Mouse (Mus musculus) forebrain, embryonic 10.5 days (tissue): ENCODE measurements around the gene Disp3. TPM values are rescaled to one million over a fixed set of nuclear protein-coding genes. Genes with fewer than 3 reads are reported as not detected.

ENCODE experiments used
- DNase-seq: peaks from one replicate; pipeline ENCODE4 v3.0.0-alpha.2; 2017; ENCODE audit warnings: low spot score; ENCODE audit errors: extremely low spot score
- H3K27ac ChIP-seq: fragments of 300-500 bp; sonication (generic); 2 replicates; pipeline ENCODE4 v1.5.1; 2016; ENCODE audit warnings: mild to moderate bottlenecking
- H3K27me3 ChIP-seq: fragments of 300-500 bp; sonication (generic); 2 replicates; pipeline ENCODE4 v1.6.1; 2016; ENCODE audit warnings: mild to moderate bottlenecking; ENCODE audit not compliant: poor library complexity, severe bottlenecking
- H3K36me3 ChIP-seq: fragments of 300-500 bp; sonication (generic); replicated peaks from 2 replicates; pipeline ENCODE4 v1.6.1; 2016; ENCODE audit warnings: mild to moderate bottlenecking, moderate library complexity
- H3K4me1 ChIP-seq: fragments of 300-500 bp; sonication (generic); 2 replicates; pipeline ENCODE4 v1.6.1; 2016
- H3K4me3 ChIP-seq: fragments of 300-500 bp; sonication (generic); 2 replicates; pipeline ENCODE4 v1.5.1; 2016; ENCODE audit warnings: mild to moderate bottlenecking, moderate library complexity
- H3K9me3 ChIP-seq: fragments of 300-500 bp; sonication (generic); 2 replicates; pipeline ENCODE4 v1.6.1; 2016; ENCODE audit warnings: mild to moderate bottlenecking, moderate library complexity
- WGBS: fragments of 180-500 bp; shearing (Covaris S2); methylation state at CpG from one replicate; pipeline ENCODE4 v1.1.7; 2016; 5-methylcytosine and 5-hydroxymethylcytosine counted together
- polyA plus RNA-seq: library from polyadenylated mRNA; unstranded; fragments of >200 nt; fragmentation: Nextera tagmentation; extraction: Ambion mirVana; gene quantifications from 2 replicates; pipeline ENCODE4 v1.2.1, GENCODE M21; 2016

Gene Disp3
- 1.2 and 2.1 TPM in 2 replicates for polyA plus RNA-seq

GRCm38 (mm10) chr4:148287476-148288054, at the start of gene Disp3:
Gene Disp3, minus strand, starts transcription at chr4:148287965.
- Histone ChIP-seq H3K9me3 (no peaks in the 10 kb centered on the region), H3K36me3 (no peaks in the 10 kb centered on the region), H3K4me1 (peaks cover 70% of the 10 kb centered on the region), H3K27ac (peak within 1 kb of the TSS; percentile 85), H3K4me3 (peak within 1 kb of the TSS; percentile 61), H3K27me3 (peaks cover 56% of the 10 kb centered on the region)
- DNase-seq: no peak
- under 1% methylated on average over 54 of the region's 54 CpGs for WGBS

- Histone ChIP-seq H3K27me3 (peaks cover 16% of the 10 kb centered on the region), H3K9me3 (no peaks in the 10 kb centered on the region), H3K36me3 (no peaks in the 10 kb centered on the region), H3K4me3 (no peak overlapping the region), H3K4me1 (peaks cover 33% of the 10 kb centered on the region), H3K27ac (no peak overlapping the region)
- 86% methylated on average over 2 of the region's 2 CpGs for WGBS
- no peak for DNase-seq
These were observed 42.5 kb upstream of the Disp3 start for GRCm38 (mm10) chr4:148330269-148330668.

- Histone ChIP-seq H3K4me1 (peaks cover 41% of the 10 kb centered on the region), H3K36me3 (no peaks in the 10 kb centered on the region), H3K27ac (no peak overlapping the region), H3K4me3 (no peak overlapping the region), H3K9me3 (no peaks in the 10 kb centered on the region), H3K27me3 (peaks cover 21% of the 10 kb centered on the region)
- DNase-seq: no peak
- WGBS: 52% methylated on average over 11 of the region's 11 CpGs
These were observed 41.7 kb upstream of the Disp3 start for GRCm38 (mm10) chr4:148329431-148329830.

GRCm38 (mm10) chr4:148328237-148328636, 40.5 kb upstream of the Disp3 start:
- H3K9me3 ChIP-seq: no peaks in the 10 kb centered on the region
- 0 out of 2 replicates have a peak overlapping the region, but pooled peaks have one; percentile 22 for H3K27ac ChIP-seq
- WGBS: 91% methylated on average over 1 of the region's 1 CpGs

GRCm38 (mm10) chr4:148327266-148327997, 39.7 kb upstream of the Disp3 start:
- Histone ChIP-seq H3K27me3 (peaks cover 32% of the 10 kb centered on the region), H3K27ac (peak overlapping the region; percentile 62; the same call in 1 of the 2 replicates), H3K9me3 (no peaks in the 10 kb centered on the region), H3K4me3 (peak overlapping the region; percentile 36), H3K4me1 (peaks cover 59% of the 10 kb centered on the region), H3K36me3 (no peaks in the 10 kb centered on the region)
- DNase-seq: peak; percentile 57
- WGBS: 11% methylated on average over 19 of the region's 19 CpGs

More at GRCm38 (mm10) chr4:148328237-148328636, 40.5 kb upstream of the Disp3 start:
- H3K36me3 ChIP-seq: no peaks in the 10 kb centered on the region
- no peak for DNase-seq
- peaks cover 26% of the 10 kb centered on the region for H3K27me3 ChIP-seq
- H3K4me3 ChIP-seq: no peak overlapping the region
- peaks cover 51% of the 10 kb centered on the region for H3K4me1 ChIP-seq

- H3K4me3 ChIP-seq: peak overlapping the region; percentile 36; the same call in 1 of the 2 replicates
- no peaks in the 10 kb centered on the region for H3K36me3 ChIP-seq
- peaks cover 65% of the 10 kb centered on the region for H3K4me1 ChIP-seq
- H3K27me3 ChIP-seq: peaks cover 39% of the 10 kb centered on the region
- H3K27ac ChIP-seq: peak overlapping the region; percentile 62; the same call in 1 of the 2 replicates
- no peaks in the 10 kb centered on the region for H3K9me3 ChIP-seq
- DNase-seq: no peak
- 59% methylated on average over 8 of the region's 8 CpGs for WGBS
These were observed 39.0 kb upstream of the Disp3 start for GRCm38 (mm10) chr4:148326791-148327190.

- no peak overlapping the region for H3K4me3 ChIP-seq
- WGBS: 92% methylated on average over 3 of the region's 3 CpGs
- no peaks in the 10 kb centered on the region for H3K36me3 ChIP-seq
- H3K27ac ChIP-seq: no peak overlapping the region
- H3K9me3 ChIP-seq: no peaks in the 10 kb centered on the region
- peaks cover 40% of the 10 kb centered on the region for H3K27me3 ChIP-seq
- peaks cover 73% of the 10 kb centered on the region for H3K4me1 ChIP-seq
- DNase-seq: no peak
These were observed 38.2 kb upstream of the Disp3 start for GRCm38 (mm10) chr4:148325951-148326350.

- no peaks in the 10 kb centered on the region for H3K36me3 ChIP-seq
- peaks cover 40% of the 10 kb centered on the region for H3K27me3 ChIP-seq
- 40% methylated on average over 2 of the region's 2 CpGs for WGBS
- H3K4me1 ChIP-seq: peaks cover 75% of the 10 kb centered on the region
- DNase-seq: no peak
- H3K27ac ChIP-seq: peak overlapping the region; percentile 54
- H3K9me3 ChIP-seq: no peaks in the 10 kb centered on the region
- H3K4me3 ChIP-seq: no peak overlapping the region
These were observed 37.3 kb upstream of the Disp3 start for GRCm38 (mm10) chr4:148325057-148325456.

- Histone ChIP-seq H3K4me1 (peaks cover 67% of the 10 kb centered on the region), H3K9me3 (no peaks in the 10 kb centered on the region), H3K4me3 (no peak overlapping the region), H3K27me3 (peaks cover 40% of the 10 kb centered on the region), H3K27ac (peak overlapping the region; percentile 68), H3K36me3 (no peaks in the 10 kb centered on the region)
- no peak for DNase-seq
- 40% methylated on average over 10 of the region's 10 CpGs for WGBS
These were observed 34.4 kb upstream of the Disp3 start for GRCm38 (mm10) chr4:148322152-148322551.

- no peaks in the 10 kb centered on the region for H3K36me3 ChIP-seq
- H3K4me3 ChIP-seq: no peak overlapping the region
- DNase-seq: no peak
- WGBS: 84% methylated on average over 12 of the region's 12 CpGs
- H3K4me1 ChIP-seq: peaks cover 43% of the 10 kb centered on the region
- H3K9me3 ChIP-seq: no peaks in the 10 kb centered on the region
- H3K27ac ChIP-seq: no peak overlapping the region
- peaks cover 18% of the 10 kb centered on the region for H3K27me3 ChIP-seq
These were observed 31.6 kb upstream of the Disp3 start for GRCm38 (mm10) chr4:148319366-148319765.

GRCm38 (mm10) chr4:148315377-148316175, 27.8 kb upstream of the Disp3 start:
- H3K36me3 ChIP-seq: no peaks in the 10 kb centered on the region
- H3K27ac ChIP-seq: no peak overlapping the region
- no peaks in the 10 kb centered on the region for H3K9me3 ChIP-seq
- DNase-seq: no peak
- peaks cover 4% of the 10 kb centered on the region; the same call in 1 of the 2 replicates for H3K27me3 ChIP-seq
- 87% methylated on average over 16 of the region's 16 CpGs for WGBS
- H3K4me3 ChIP-seq: no peak overlapping the region
- H3K4me1 ChIP-seq: peaks cover 31% of the 10 kb centered on the region

GRCm38 (mm10) chr4:148314396-148314795, 26.6 kb upstream of the Disp3 start:
- DNase-seq: no peak
- Histone ChIP-seq H3K9me3 (no peaks in the 10 kb centered on the region), H3K27me3 (peaks cover 10% of the 10 kb centered on the region), H3K4me1 (peaks cover 30% of the 10 kb centered on the region), H3K4me3 (no peak overlapping the region), H3K36me3 (no peaks in the 10 kb centered on the region), H3K27ac (peak overlapping the region; percentile 48; the same call in 1 of the 2 replicates)
- WGBS: 80% methylated on average over 10 of the region's 10 CpGs
